Mouse (Mus musculus) small intestine, adult 2 months (tissue): ENCODE results near the gene Nepn.

ENCODE experiments used
- CTCF ChIP-seq: fragments of 200-500 bp; IDR thresholded peaks from 2 replicates; pipeline ENCODE4 v1.5.1; 2012; ENCODE audit warnings: low read depth, mild to moderate bottlenecking, control low read depth, inconsistent platforms, low read length, moderate library complexity, mixed read lengths; ENCODE audit not compliant: insufficient replicate concordance, insufficient read length; ENCODE audit errors: extremely low read depth
- POLR2A ChIP-seq: fragments of 200-500 bp; IDR thresholded peaks from 2 replicates; pipeline ENCODE4 v1.6.1; 2012; ENCODE audit warnings: low read depth, mild to moderate bottlenecking, control low read depth, inconsistent platforms, low read length, moderate library complexity

- no peak for TF ChIP-seq POLR2A
- no peak for TF ChIP-seq CTCF
These were observed 31.8 kb downstream of the Nepn start for GRCm38 (mm10) chr10:52420526-52420925.
